Mouse (Mus musculus): ENCODE measurements around the gene Rrp9. TPM values are rescaled to one million over a fixed set of nuclear protein-coding genes. Genes with fewer than 3 reads are reported as not detected.

Rrp9 gene
- polyA plus RNA-seq (2012; rRNA removed; ENCODE audit: low replicate concordance): 22.3 and 41.2 TPM in 2 replicates

GRCm38 (mm10) chr9:106475663-106476001, at the start of gene Rrp9:
Rrp9 (plus strand) TSS chr9:106475963.

GRCm38 (mm10) chr9:106429221-106430014, 46.3 kb upstream of the Rrp9 start, which contains the start of gene Rpl29:
Rpl29 (plus strand) TSS chr9:106429454.

GRCm38 (mm10) chr9:106447348-106447747, 28.4 kb upstream of the Rrp9 start, which contains the start of the genes Abhd14b and Abhd14a:
Abhd14b (plus strand) TSS chr9:106447459.
Abhd14a (minus strand) TSS chr9:106447678.

GRCm38 (mm10) chr9:106453271-106454070, 22.3 kb upstream of the Rrp9 start, which contains the start of gene Pcbp4:
Pcbp4 (plus strand) TSS chr9:106453291.

GRCm38 (mm10) chr9:106465571-106466200, 10.1 kb upstream of the Rrp9 start, which contains the start of gene Gpr62:
Gpr62 (minus strand) TSS chr9:106465938.

GRCm38 (mm10) chr9:106476924-106477484, 1.2 kb downstream of the Rrp9 start, which contains the start of gene Parp3:
Parp3 (minus strand) TSS chr9:106476949.

GRCm38 (mm10) chr9:106499667-106500066, 23.9 kb downstream of the Rrp9 start, which contains the start of gene Iqcf1:
Iqcf1 (plus strand) TSS chr9:106499967.

GRCm38 (mm10) chr9:106514273-106514672, 38.5 kb downstream of the Rrp9 start, which contains the start of gene Iqcf5:
Iqcf5 (plus strand) TSS chr9:106514573.

Other genes with a start within 250 kb of the Rrp9 start
- gene Alas1, start 227.3 kb upstream of the Rrp9 start, polyA plus RNA-seq (2012; rRNA removed; ENCODE audit: low replicate concordance): 185 and 273 TPM in 2 replicates
- gene Poc1a, start 194.9 kb upstream of the Rrp9 start, polyA plus RNA-seq (2012; rRNA removed; ENCODE audit: low replicate concordance): 8.3 and 11.1 TPM in 2 replicates
- 46.7 and 83.4 TPM in 2 replicates for gene Dusp7, start 107.3 kb upstream of the Rrp9 start, polyA plus RNA-seq (2012; rRNA removed; ENCODE audit: low replicate concordance)
- 462 and 751 TPM in 2 replicates for gene Rpl29, start 46.5 kb upstream of the Rrp9 start, polyA plus RNA-seq (2012; rRNA removed; ENCODE audit: low replicate concordance)
- gene Acy1, start 37.6 kb upstream of the Rrp9 start, polyA plus RNA-seq (2012; rRNA removed; ENCODE audit: low replicate concordance): 11.5 and 16.5 TPM in 2 replicates
- gene Abhd14b, start 28.5 kb upstream of the Rrp9 start, polyA plus RNA-seq (2012; rRNA removed; ENCODE audit: low replicate concordance): 80.4 and 111 TPM in 2 replicates
- 53.8 and 72.6 TPM in 2 replicates for gene Abhd14a, start 28.3 kb upstream of the Rrp9 start, polyA plus RNA-seq (2012; rRNA removed; ENCODE audit: low replicate concordance)
- gene Pcbp4, start 22.7 kb upstream of the Rrp9 start, polyA plus RNA-seq (2012; rRNA removed; ENCODE audit: low replicate concordance): 78.7 and 126 TPM in 2 replicates
- gene Gpr62, start 10.0 kb upstream of the Rrp9 start, polyA plus RNA-seq (2012; rRNA removed; ENCODE audit: low replicate concordance): 0.40 TPM in 1 of 2 replicates, not detected in the other
- 91.3 and 199 TPM in 2 replicates for gene Parp3, start 986 bp downstream of the Rrp9 start, polyA plus RNA-seq (2012; rRNA removed; ENCODE audit: low replicate concordance)
- not detected in 2 replicates for gene Iqcf1, start 24.0 kb downstream of the Rrp9 start, polyA plus RNA-seq (2012; rRNA removed; ENCODE audit: low replicate concordance)
- gene Iqcf5, start 38.6 kb downstream of the Rrp9 start, polyA plus RNA-seq (2012; rRNA removed; ENCODE audit: low replicate concordance): not detected in 2 replicates
- not detected in 2 replicates for gene Iqcf3, start 85.7 kb downstream of the Rrp9 start, polyA plus RNA-seq (2012; rRNA removed; ENCODE audit: low replicate concordance)
- not detected in 2 replicates for gene Iqcf4, start 95.0 kb downstream of the Rrp9 start, polyA plus RNA-seq (2012; rRNA removed; ENCODE audit: low replicate concordance)
- gene Iqcf6, start 150.6 kb downstream of the Rrp9 start, polyA plus RNA-seq (2012; rRNA removed; ENCODE audit: low replicate concordance): not detected in 2 replicates
- not detected in 2 replicates for gene Grm2, start 180.1 kb downstream of the Rrp9 start, polyA plus RNA-seq (2012; rRNA removed; ENCODE audit: low replicate concordance)
- 142 and 168 TPM in 2 replicates for gene Tex264, start 210.0 kb downstream of the Rrp9 start, polyA plus RNA-seq (2012; rRNA removed; ENCODE audit: low replicate concordance)